ENCODE assay signal across 8 mouse cellular contexts in the genomic region with DNA sequence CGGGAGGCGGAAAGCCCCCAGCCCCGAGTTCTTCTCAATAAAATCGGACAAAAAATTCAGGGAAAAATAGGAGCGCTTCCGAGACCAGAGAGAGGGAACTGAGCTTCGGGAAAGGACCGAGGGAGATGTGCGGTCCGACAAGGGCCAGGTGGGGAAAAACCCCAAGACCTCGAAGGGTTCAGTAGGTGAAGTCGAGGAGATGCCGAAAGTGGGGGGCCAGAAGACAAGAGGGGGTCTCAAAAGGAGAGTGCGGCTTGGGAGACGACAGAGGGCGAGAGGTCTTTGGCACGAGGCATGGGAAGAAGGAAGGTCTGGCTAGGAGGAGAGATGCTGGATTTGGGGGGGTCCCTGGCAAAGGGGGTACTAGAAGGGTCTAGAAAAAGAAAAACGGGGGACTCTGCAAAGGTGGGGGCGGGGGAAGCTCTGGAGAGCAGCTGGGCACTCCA. TPM values are rescaled to one million over a fixed set of nuclear protein-coding genes. Genes with fewer than 3 reads are reported as not detected.
DNase-seq lines count a peak whose midpoint lies in the region; ATAC-seq and TF ChIP-seq lines count a peak whose summit lies in the region.

No protein-coding gene starts in this region.

- H3K4me2 ChIP-seq in kidney, embryonic 14.5 days (replicated peaks; ENCODE audit: low read depth, low read length) = peak overlapping the region; percentile 48
- H3K4me2 ChIP-seq in embryonic facial prominence, embryonic 11.5 days (ENCODE audit: low read depth, low read length) = peak overlapping the region; percentile 81
- peak overlapping the region; percentile 96 for H3K4me2 ChIP-seq in hindbrain, postnatal 0 days (ENCODE audit: low read depth, low read length)
- H3K4me2 ChIP-seq in midbrain, embryonic 12.5 days (replicated peaks) = peak overlapping the region; percentile 84

- TF ChIP-seq EP300 in ES-Bruce4 (IDR thresholded peaks at IDR 0.05; ENCODE audit: insufficient read depth, low read depth, low read length) = no peak

- peak overlapping the region; percentile 71 for H3K4me3 ChIP-seq in kidney, embryonic 14.5 days (ENCODE audit: low read length)
- peak overlapping the region; percentile 72 for H3K4me3 ChIP-seq in ES-Bruce4 (ENCODE audit: low read depth, low read length)
- H3K4me3 ChIP-seq in embryonic facial prominence, embryonic 11.5 days (ENCODE audit: low read depth, low read length) = peak overlapping the region; percentile 99
- H3K4me3 ChIP-seq in hindbrain, postnatal 0 days (ENCODE audit: low read length) = peak overlapping the region; percentile 89
- H3K4me3 ChIP-seq in midbrain, embryonic 12.5 days = peak overlapping the region; percentile 84

- ATAC-seq in kidney, embryonic 14.5 days (ENCODE audit: low FRiP score, low TSS enrichment) = no peak; the same call in 1 of the 2 replicates
- ATAC-seq in embryonic facial prominence, embryonic 11.5 days (replicated peaks; ENCODE audit: insufficient number of reproducible peaks, low FRiP score, low TSS enrichment, low read depth) = peak; percentile 11; the same call in 1 of the 2 replicates
- ATAC-seq in hindbrain, postnatal 0 days = peak; percentile 24
- no peak for ATAC-seq in midbrain, embryonic 12.5 days (ENCODE audit: low FRiP score, low read depth)

- no peaks in the 10 kb centered on the region for H3K27me3 ChIP-seq in kidney, embryonic 14.5 days (ENCODE audit: control insufficient read depth, insufficient read depth, low read length)
- H3K27me3 ChIP-seq in ES-Bruce4 (ENCODE audit: control insufficient read depth, insufficient read depth, low read length, poor library complexity, severe bottlenecking) = peaks cover 14% of the 10 kb centered on the region
- no peaks in the 10 kb centered on the region for H3K27me3 ChIP-seq in embryonic facial prominence, embryonic 11.5 days (ENCODE audit: control insufficient read depth, insufficient read depth, low read length)
- no peaks in the 10 kb centered on the region; the same call in 1 of the 2 replicates for H3K27me3 ChIP-seq in hindbrain, postnatal 0 days (ENCODE audit: insufficient read depth, low read length)
- H3K27me3 ChIP-seq in midbrain, embryonic 12.5 days = no peaks in the 10 kb centered on the region

- DNase-seq in kidney, adult 8-10 months = no peak
- DNase-seq in embryonic facial prominence, embryonic 11.5 days (ENCODE audit: low spot score) = peak; percentile 47
- peak; percentile 25 for DNase-seq in hindbrain, postnatal 0 days (ENCODE audit: low spot score)
- DNase-seq in c-Kit-positive CD71-positive TER-119-positive erythroid progenitor cells, embryonic 14.5 days (ENCODE audit: low spot score) = no peak
- DNase-seq in cerebellum, postnatal 25 days = no peak

- whole genome bisulfite sequencing in kidney, embryonic 14.5 days = under 1% methylated on average over 19 of the region's 19 CpGs
- 0% methylated on average over 19 of the region's 19 CpGs for WGBS in embryonic facial prominence, embryonic 11.5 days
- WGBS in hindbrain, postnatal 0 days = under 1% methylated on average over 18 of the region's 19 CpGs
- WGBS in midbrain, embryonic 12.5 days = 1% methylated on average over 19 of the region's 19 CpGs

- H3K4me1 ChIP-seq in kidney, embryonic 14.5 days (ENCODE audit: control insufficient read depth, insufficient read depth, low read length) = peaks cover 9% of the 10 kb centered on the region; the same call in 1 of the 2 replicates
- no peaks in the 10 kb centered on the region for H3K4me1 ChIP-seq in ES-Bruce4 (ENCODE audit: control insufficient read depth, insufficient read depth, low read length)
- H3K4me1 ChIP-seq in embryonic facial prominence, embryonic 11.5 days (ENCODE audit: control insufficient read depth, insufficient read depth, low read length) = no peaks in the 10 kb centered on the region
- no peaks in the 10 kb centered on the region for H3K4me1 ChIP-seq in hindbrain, postnatal 0 days (ENCODE audit: insufficient read depth, low read length)
- H3K4me1 ChIP-seq in midbrain, embryonic 12.5 days = peaks cover 27% of the 10 kb centered on the region

- H3K27ac ChIP-seq in kidney, embryonic 14.5 days (ENCODE audit: low read depth, low read length) = peak overlapping the region; percentile 85
- no peak overlapping the region for H3K27ac ChIP-seq in ES-Bruce4 (ENCODE audit: insufficient read depth, low read length)
- peak overlapping the region; percentile 92 for H3K27ac ChIP-seq in embryonic facial prominence, embryonic 11.5 days (replicated peaks; ENCODE audit: low read depth, low read length)
- peak overlapping the region; percentile 60; the same call in 1 of the 2 replicates for H3K27ac ChIP-seq in hindbrain, postnatal 0 days
- peak overlapping the region; percentile 92 for H3K27ac ChIP-seq in midbrain, embryonic 12.5 days (replicated peaks)

- no peak for TF ChIP-seq CTCF in ES-Bruce4 (IDR thresholded peaks at IDR 0.05; ENCODE audit: low read depth, low read length)
- no peak for TF ChIP-seq CTCF in hindbrain, postnatal 0 days (IDR thresholded peaks at IDR 0.05; ENCODE audit: low read depth)

- peak overlapping the region; percentile 97 for H3K9ac ChIP-seq in kidney, embryonic 14.5 days (ENCODE audit: low read depth, low read length)
- peak overlapping the region; percentile 65 for H3K9ac ChIP-seq in ES-Bruce4 (ENCODE audit: low read depth, poor library complexity, severe bottlenecking)
- H3K9ac ChIP-seq in embryonic facial prominence, embryonic 11.5 days (replicated peaks; ENCODE audit: low read length) = peak overlapping the region; percentile 99
- peak overlapping the region; percentile 71 for H3K9ac ChIP-seq in hindbrain, postnatal 0 days (replicated peaks; ENCODE audit: low read length)
- peak overlapping the region; percentile 96 for H3K9ac ChIP-seq in midbrain, embryonic 12.5 days (replicated peaks)

- H3K9me3 ChIP-seq in kidney, embryonic 14.5 days (ENCODE audit: control insufficient read depth, low read length) = no peaks in the 10 kb centered on the region
- H3K9me3 ChIP-seq in ES-Bruce4 (replicated peaks; ENCODE audit: control insufficient read depth, insufficient read depth, low read length, poor library complexity, severe bottlenecking) = no peaks in the 10 kb centered on the region
- H3K9me3 ChIP-seq in embryonic facial prominence, embryonic 11.5 days (replicated peaks; ENCODE audit: control insufficient read depth, low read length) = no peaks in the 10 kb centered on the region
- H3K9me3 ChIP-seq in hindbrain, postnatal 0 days (ENCODE audit: low read length) = no peaks in the 10 kb centered on the region
- no peaks in the 10 kb centered on the region for H3K9me3 ChIP-seq in midbrain, embryonic 12.5 days

- no peaks in the 10 kb centered on the region for H3K36me3 ChIP-seq in kidney, embryonic 14.5 days (ENCODE audit: control insufficient read depth, insufficient read depth, low read length)
- no peaks in the 10 kb centered on the region for H3K36me3 ChIP-seq in ES-Bruce4 (ENCODE audit: control insufficient read depth, insufficient read depth, low read length, poor library complexity, severe bottlenecking)
- H3K36me3 ChIP-seq in embryonic facial prominence, embryonic 11.5 days (replicated peaks; ENCODE audit: control insufficient read depth, insufficient read depth, low read depth, low read length) = no peaks in the 10 kb centered on the region
- H3K36me3 ChIP-seq in hindbrain, postnatal 0 days (ENCODE audit: insufficient read depth, low read length) = no peaks in the 10 kb centered on the region
- H3K36me3 ChIP-seq in midbrain, embryonic 12.5 days = no peaks in the 10 kb centered on the region

- TF ChIP-seq POLR2A in ES-Bruce4 (IDR thresholded peaks at IDR 0.05; ENCODE audit: insufficient read depth, low read length) = no peak

RNA-seq across cellular contexts. Expression of a gene that starts 1.0 kb away (rescaled TPM):
- 72.6 and 135 TPM in 2 replicates for polyA plus RNA-seq in kidney, embryonic 14.5 days (2014; fragmentation: Nextera tagmentation; extraction: Ambion mirVana)
- polyA plus RNA-seq in ES-Bruce4 (2011; ENCODE audit: insufficient read depth, insufficient read length, low read depth, missing spikeins) = 89.0 and 92.6 TPM in 2 replicates
- 144 and 149 TPM in 2 replicates for polyA plus RNA-seq in embryonic facial prominence, embryonic 11.5 days (2014; fragmentation: Nextera tagmentation; extraction: Ambion mirVana)
- 15.8 and 19.1 TPM in 2 replicates for total RNA-seq in hindbrain, postnatal 0 days (2014; rRNA removed)
- polyA plus RNA-seq in hindbrain, postnatal 0 days (2015; fragmentation: Nextera tagmentation; extraction: Ambion mirVana) = 7.7 and 8.2 TPM in 2 replicates
- 72.5 and 77.2 TPM in 2 replicates for polyA plus RNA-seq in midbrain, embryonic 12.5 days (2016; fragmentation: Nextera tagmentation; extraction: Ambion mirVana)

Comparison
In these comparisons a context has a peak if more than half of its experiments do, and no peak if none do; other contexts are left out.
1. ATAC-seq: peak in embryonic facial prominence, embryonic 11.5 days (single experiment) and hindbrain, postnatal 0 days (single experiment); none in kidney, embryonic 14.5 days (single experiment) and midbrain, embryonic 12.5 days (single experiment).
2. DNase-seq: peak in embryonic facial prominence, embryonic 11.5 days (single experiment) and hindbrain, postnatal 0 days (single experiment); none in kidney, adult 8-10 months (0 of 2), c-Kit-positive CD71-positive TER-119-positive erythroid progenitor cells, embryonic 14.5 days (single experiment) and cerebellum, postnatal 25 days (0 of 2).
3. Peak in every context shown above with its lines, with median percentiles within 50 percentile points of each other: H3K4me2 ChIP-seq, H3K4me3 ChIP-seq and H3K9ac ChIP-seq.